Mouse (Mus musculus) colon, adult 2 months (tissue): ENCODE data around the gene Olfr978. TPM values are rescaled to one million over a fixed set of nuclear protein-coding genes. Genes with fewer than 3 reads are reported as not detected.

Experiments used
- polyA plus RNA-seq: library from polyadenylated mRNA; depleted of rRNA; stranded (reverse); fragments of >200 nt; gene quantifications from 2 replicates; pipeline ENCODE4 v1.2.3, GENCODE M21; 2012; rRNA removed

The Olfr978 gene
- polyA plus RNA-seq, result not detected in 2 replicates

DNA sequence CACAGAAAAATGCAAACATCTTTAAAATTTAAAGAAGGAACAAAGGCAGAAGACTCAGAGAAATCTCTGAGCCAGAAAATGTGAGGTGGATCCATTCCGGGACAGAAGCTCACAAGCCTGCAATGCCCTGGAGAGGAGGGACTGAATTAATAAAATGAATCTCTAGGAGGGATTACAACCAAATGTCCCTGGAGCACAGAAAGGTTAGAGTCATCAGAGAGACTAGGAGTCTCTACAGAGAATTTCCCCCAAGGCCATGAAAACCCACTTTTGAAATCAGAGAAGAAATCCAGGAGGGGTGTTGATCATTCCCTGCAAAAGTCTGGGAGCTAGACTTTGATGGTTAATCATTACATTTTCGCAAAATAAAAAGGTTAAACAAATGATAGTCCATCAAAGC, at the start of gene Olfr978:
Gene Olfr978, plus strand, starts transcription at position 301 of the 400 bp plus-strand sequence.

DNA sequence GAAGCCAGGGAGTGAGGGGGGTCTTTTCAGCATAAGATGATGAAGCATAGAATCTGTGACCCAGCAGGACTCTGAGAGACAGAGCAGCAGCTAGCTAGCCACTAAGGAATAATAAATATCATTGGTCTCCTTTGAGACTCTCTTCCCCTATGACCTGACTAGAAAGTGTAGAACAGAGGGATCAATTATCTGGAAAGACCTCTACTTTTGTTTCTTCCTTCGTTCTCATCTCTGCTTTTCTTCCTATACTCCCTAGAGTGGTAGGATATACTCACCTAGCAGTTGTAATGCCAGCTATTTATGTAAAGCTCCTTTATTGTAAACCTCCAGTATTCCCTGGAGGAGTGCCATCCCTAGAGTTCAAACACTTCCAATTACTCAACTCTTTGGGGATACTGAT, 40.0 kb upstream of the Olfr978 start, which contains the start of gene Olfr975:
Gene Olfr975, minus strand, starts transcription at position 101 of the 400 bp plus-strand sequence.

DNA sequence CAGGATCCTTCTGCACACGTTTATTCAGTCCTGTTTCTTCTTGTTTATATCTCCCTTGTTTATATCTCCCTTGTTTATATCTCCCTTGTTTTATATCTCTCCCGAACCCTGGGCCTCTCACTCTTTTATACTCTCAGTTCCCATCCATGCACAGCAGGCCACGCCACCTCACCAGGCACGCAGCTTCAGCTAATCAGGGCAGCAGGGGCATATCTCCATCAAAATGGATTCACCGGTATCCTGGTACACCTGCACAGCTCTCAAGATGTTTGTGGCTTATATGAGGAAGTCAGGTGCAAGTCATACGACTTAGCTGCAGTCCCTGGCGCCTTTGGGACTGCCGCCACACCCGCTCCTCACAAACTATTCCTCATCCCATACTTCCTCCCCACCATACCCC, 30.9 kb upstream of the Olfr978 start, which contains the start of gene Olfr976:
Gene Olfr976, minus strand, starts transcription at position 101 of the 400 bp plus-strand sequence.

DNA sequence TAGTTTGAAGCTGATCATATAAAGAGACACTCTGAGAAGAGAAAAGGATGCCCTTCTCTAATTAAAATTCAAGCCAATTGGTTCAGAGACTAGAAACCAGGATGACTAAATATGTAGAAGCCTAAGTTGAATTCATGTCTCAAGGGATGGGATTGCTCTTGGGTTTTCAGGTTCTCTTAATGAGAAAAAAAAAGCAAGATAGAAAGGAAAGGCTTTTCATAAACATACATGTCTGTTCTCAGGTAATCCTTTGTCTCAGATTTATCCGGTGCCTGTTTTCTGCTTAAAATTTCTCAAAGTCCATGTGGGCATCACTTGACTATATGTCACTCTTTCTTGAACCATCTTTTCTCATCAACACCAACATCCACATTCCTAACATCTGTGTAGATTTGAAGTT, 11.5 kb downstream of the Olfr978 start, which contains the start of gene Olfr979:
Gene Olfr979, minus strand, starts transcription at position 101 of the 400 bp plus-strand sequence.

DNA sequence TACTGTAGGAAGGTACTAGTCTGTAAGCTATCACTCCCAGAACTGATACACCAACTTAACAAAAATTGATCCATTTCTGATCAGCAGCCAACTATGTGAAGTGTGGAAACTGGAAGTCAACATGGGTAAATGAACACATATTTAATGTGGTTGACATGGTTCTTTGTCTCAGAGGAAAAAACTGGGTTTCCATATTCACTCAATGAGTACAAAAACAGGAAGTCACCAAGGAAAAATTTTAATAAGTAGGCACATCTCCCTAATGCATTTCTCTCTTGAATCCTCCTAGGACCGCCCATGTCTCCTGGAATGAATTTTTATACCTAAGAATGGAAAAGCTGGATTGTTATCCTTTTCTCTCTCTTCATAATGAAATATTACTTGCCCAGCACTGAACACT, 17.6 kb downstream of the Olfr978 start, which contains the start of gene Olfr980:
Gene Olfr980, minus strand, starts transcription at position 101 of the 400 bp plus-strand sequence.

DNA sequence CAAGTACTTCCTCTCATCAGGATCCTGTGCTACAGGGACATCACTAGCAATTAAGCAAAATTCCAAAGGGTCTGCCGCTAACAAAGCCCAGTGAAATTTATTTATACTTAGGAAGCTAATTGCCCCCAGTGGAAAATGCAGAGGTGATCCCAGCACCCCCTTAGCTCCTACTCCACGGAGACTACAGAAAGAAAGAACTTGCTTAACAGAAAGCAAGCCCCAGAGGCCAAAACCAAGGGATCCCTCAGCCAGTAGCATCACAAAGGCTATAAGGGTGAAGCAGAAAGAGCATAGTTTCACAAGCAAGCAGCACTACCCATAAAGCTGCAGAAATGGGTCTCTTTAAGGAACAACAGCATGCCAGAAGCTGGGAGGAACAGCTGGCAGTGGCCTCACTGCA, 29.3 kb downstream of the Olfr978 start, which contains the start of gene Olfr981:
Gene Olfr981, plus strand, starts transcription at position 301 of the 400 bp plus-strand sequence.

Other genes with a start within 250 kb of the Olfr978 start
- gene Olfr967, start 245.9 kb upstream of the Olfr978 start, polyA plus RNA-seq, result not detected in 2 replicates
- gene Olfr968, start 208.9 kb upstream of the Olfr978 start, polyA plus RNA-seq, result not detected in 2 replicates
- not detected in 2 replicates for gene Olfr969, start 201.2 kb upstream of the Olfr978 start, polyA plus RNA-seq
- not detected in 2 replicates for gene Olfr970, start 183.3 kb upstream of the Olfr978 start, polyA plus RNA-seq
- gene Olfr971, start 155.2 kb upstream of the Olfr978 start, polyA plus RNA-seq, result not detected in 2 replicates
- gene Olfr972, start 125.7 kb upstream of the Olfr978 start, polyA plus RNA-seq, result not detected in 2 replicates
- not detected in 2 replicates for gene Olfr229, start 84.8 kb upstream of the Olfr978 start, polyA plus RNA-seq
- not detected in 2 replicates for gene Olfr974, start 54.6 kb upstream of the Olfr978 start, polyA plus RNA-seq
- not detected in 2 replicates for gene Olfr975, start 40.1 kb upstream of the Olfr978 start, polyA plus RNA-seq
- gene Olfr976, start 31.0 kb upstream of the Olfr978 start, polyA plus RNA-seq, result not detected in 2 replicates
- gene Olfr979, start 11.4 kb downstream of the Olfr978 start, polyA plus RNA-seq, result not detected in 2 replicates
- gene Olfr980, start 17.5 kb downstream of the Olfr978 start, polyA plus RNA-seq, result not detected in 2 replicates
- gene Olfr981, start 29.4 kb downstream of the Olfr978 start, polyA plus RNA-seq, result not detected in 2 replicates
- gene Olfr982, start 81.7 kb downstream of the Olfr978 start, polyA plus RNA-seq, result not detected in 2 replicates
- gene Olfr983, start 101.5 kb downstream of the Olfr978 start, polyA plus RNA-seq, result not detected in 2 replicates
- gene Olfr984, start 122.1 kb downstream of the Olfr978 start, polyA plus RNA-seq, result not detected in 2 replicates
- gene Olfr985, start 138.1 kb downstream of the Olfr978 start, polyA plus RNA-seq, result not detected in 2 replicates
- not detected in 2 replicates for gene Tmem225, start 156.0 kb downstream of the Olfr978 start, polyA plus RNA-seq
- gene Olfr986, start 188.8 kb downstream of the Olfr978 start, polyA plus RNA-seq, result not detected in 2 replicates
- gene Zfp202, start 200.2 kb downstream of the Olfr978 start, polyA plus RNA-seq, result 0.56 and 0.58 TPM in 2 replicates